Mouse (Mus musculus): Measurements from ENCODE around the gene Ceacam11.

GRCm38 (mm10) chr7:17971824-17972223 lies at the start of gene Ceacam11:
- TF ChIP-seq EP300 (IDR thresholded peaks at IDR 0.05; ENCODE audit: low read depth) (no peak), CTCF (IDR thresholded peaks at IDR 0.05; ENCODE audit: low read depth) (no peak)
